Mouse (Mus musculus): ENCODE data around the gene Aox1.
A peak's percentile ranks its signal among the peaks of the same experiment; 100 is the strongest.
"Not testable (repeated sequence)": the region's sequence is repeated elsewhere in the genome, so short reads cannot be mapped to it uniquely, and the experiment has no call there.

The Aox1 gene

DNA sequence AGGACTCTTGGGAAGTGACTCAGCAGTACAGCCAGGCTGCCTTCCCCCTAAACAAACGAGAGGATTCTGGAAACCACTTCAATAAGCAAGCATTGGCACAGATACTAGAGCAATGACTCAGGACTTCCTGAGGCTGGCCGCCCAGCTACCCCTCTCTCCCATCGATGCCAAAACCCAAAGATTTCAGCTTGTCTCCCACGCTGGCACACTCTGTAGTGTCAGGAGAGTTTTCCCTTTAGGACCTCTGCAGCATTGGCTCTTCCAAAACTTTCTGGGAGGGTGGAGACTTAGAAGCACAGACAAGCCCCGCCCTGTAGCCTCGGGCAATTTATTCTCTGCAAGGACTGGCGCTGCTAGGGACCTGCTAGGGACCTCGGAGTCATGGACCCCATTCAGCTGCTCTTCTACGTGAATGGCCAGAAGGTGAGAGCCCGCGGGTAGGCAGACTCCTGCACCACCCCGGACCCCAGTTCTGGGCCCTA lies at the start of gene Aox1:
Gene Aox1, plus strand, starts transcription at position 296 of the 482 bp plus-strand sequence.
- DNase-seq (ENCODE audit: extremely low read depth, low read depth, low spot score), result peak; percentile 81

DNA sequence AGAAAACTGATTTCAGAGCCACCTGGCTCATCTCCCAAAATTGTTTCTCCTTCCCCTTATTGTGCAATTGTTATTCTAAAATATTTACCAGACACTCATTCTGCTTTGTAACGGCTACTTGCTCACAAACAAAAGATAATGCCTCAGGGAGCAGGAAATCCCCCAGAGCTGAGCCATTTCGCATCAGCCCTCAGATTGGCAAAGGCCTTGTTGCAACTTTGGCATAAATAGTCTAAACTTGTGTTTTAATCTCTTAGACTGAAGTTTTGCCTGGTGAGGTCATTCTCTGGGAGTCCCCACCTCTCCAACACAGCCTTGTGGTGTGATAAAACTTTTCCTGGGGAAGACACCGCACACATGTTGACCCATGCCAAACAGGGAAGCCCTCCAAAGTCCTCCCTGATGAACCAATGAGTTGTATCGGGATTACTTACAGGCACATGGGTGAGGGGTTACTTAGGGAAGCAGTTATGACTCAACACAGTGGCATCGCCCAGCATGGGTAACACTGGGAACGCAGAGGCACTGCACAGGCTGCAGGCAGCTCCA lies 40.6 kb upstream of the Aox1 start:
- DNase-seq (ENCODE audit: extremely low read depth, low read depth, low spot score), result no peak

DNA sequence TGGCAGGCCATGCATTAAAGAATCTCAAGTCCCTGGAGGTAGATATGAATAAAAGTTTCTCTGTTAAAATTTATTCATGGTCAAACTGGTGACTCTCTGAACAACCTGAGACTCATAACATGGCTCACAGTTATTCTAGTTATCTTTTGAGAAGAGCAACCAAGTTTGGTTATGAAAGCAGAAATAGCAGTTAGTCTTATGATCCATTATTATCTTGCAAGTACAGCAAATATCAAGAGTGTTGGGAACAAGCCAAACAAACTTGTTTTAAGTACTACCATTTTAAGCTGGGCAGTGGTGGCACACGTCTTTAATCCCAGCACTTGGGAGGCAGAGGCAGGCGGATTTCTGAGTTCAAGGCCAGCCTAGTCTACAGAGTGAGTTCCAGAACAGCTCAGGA lies 38.5 kb upstream of the Aox1 start:
- no peak for DNase-seq (ENCODE audit: extremely low read depth, low read depth, low spot score)

DNA sequence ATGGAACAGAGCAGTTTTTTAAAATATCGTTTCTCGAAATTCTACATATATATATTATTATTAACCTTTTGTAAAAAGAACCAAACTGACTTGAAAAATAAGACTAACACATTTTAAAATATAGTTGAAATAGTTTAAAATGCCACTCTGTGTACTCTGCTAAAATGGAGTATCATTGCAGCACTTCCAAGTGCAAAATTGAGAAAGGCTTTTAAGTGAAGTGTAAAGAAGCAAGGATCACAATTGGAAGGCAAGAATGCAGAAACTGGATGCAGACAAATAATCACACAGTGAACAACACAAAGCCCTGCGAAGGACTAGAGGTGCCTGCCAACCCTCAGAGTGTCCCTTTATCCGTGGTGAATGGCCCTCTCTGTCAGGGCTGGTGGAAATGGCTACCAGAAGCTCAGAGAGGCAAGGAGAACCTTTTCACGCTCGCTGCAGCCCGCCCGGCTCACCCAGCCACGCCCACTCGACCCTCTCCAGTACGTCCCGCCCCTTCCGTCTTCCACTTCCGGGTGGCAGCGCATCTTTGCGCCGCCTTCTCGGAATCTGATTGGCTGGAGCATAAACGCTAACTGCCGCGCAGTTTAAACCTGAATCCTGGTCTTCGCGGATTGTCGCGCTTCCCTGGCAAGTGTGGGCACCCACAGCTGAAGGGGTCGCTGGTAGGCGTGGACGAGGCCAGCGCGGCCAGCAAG lies 34.1 kb upstream of the Aox1 start, which contains the start of gene Sgo2a:
Gene Sgo2a, plus strand, starts transcription at position 540 of the 701 bp plus-strand sequence.
- DNase-seq (ENCODE audit: extremely low read depth, low read depth, low spot score), result peak; percentile 42

DNA sequence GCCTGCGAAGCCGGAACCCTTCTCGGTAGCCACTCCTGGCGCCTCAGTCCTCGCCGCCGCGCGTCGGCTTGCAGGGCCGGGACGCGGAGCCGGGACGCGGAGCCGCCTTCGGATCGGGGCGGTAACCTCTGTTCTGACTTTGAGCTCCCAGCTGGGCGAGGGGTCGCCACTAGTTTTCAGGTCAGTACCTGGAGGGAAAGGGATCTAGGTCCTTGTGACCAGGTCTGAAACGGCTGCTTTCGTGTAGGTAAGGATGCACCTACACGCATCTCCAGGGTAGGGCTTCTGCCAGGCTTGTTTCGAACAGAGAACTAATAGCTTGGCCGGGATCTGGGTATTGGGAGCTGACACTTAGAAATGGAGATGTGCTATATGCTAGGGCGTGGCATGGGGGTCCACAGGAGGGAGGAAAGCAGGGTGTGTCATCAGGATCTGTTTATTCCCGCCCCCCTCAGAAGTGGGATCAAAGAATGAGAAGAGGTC lies 33.6 kb upstream of the Aox1 start:
- no peak for DNase-seq (ENCODE audit: extremely low read depth, low read depth, low spot score)

DNA sequence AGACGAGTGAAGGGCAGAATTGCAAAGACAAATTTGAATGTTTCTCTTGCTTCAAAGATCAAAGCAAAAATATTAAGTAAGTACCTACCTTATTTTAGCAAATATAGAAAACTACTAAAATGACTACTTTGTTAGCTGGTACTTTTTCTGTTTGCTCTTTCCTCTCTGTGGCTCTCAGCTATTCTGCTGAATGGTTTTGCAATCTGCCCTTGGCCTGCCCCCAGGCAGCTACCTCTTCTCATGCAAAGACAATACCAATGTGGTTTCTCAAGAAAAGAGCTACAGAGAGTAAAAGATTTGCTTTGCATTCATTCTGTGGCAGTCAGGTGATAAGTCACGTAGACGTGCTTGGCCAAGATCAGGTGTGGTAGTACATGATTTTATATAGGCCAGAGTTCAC lies 31.6 kb upstream of the Aox1 start:
- no peak for DNase-seq (ENCODE audit: extremely low read depth, low read depth, low spot score)

DNA sequence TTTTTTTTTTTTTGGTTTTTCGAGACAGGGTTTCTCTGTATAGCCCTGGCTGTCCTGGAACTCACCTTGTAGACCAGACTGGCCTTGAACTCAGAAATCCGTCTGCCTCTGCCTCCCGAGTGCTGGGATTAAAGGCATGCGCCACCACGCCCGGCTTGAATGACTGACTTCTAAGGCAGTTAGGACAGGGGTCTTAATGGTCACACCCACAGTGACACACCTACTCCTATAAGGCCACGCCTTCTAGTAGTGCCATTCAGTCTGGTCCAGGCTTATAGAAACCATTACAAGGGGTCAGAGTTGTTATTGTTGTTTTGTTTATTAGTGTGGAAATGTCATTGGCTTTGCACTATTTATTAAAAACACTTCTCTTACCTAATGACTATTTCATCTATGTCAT lies 23.3 kb upstream of the Aox1 start:
- DNase-seq (ENCODE audit: extremely low read depth, low read depth, low spot score), result not testable (repeated sequence)

DNA sequence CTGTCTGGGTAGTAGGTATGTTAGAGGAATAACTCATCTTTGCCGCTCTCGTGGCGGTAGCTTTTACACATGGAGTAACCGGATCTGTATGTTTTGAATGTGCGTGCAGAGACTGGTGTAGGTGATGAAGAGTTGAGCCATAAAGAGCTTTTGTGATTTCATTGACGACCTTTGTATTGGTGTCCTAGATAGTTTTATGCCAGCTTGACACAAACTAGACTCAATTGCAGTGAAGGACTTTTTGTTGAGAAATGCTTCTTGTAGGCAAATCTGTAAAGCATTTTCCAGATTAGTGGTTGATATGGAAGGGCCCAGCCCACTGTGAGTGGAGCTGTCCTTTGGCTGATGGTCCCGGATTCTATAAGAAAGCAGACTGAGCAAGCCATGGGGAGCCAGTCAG lies 10.9 kb upstream of the Aox1 start, which contains the start of gene Kctd18:
Gene Kctd18, minus strand, starts transcription at position 101 of the 400 bp plus-strand sequence.
- DNase-seq (ENCODE audit: extremely low read depth, low read depth, low spot score), result no peak

DNA sequence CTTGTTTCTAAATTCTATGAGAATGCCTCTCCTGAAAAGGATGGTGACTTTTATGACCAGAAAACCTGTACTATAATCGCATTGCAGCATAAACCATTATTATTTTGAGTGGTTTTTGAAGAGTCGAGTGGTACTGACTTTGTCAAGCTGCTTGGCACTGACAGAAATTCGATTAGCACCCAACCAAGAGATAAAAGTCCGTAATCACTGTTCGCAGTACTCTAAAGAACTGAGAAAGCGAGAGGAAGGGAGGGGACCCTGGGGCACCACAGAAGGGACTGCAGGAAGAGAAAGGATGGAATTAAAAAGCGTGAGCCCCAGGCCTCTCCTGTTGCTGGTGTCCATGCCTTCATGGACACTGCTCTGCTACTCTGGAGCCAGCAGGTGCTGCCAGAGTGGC lies 2.0 kb upstream of the Aox1 start:
- DNase-seq (ENCODE audit: extremely low read depth, low read depth, low spot score), result no peak

DNA sequence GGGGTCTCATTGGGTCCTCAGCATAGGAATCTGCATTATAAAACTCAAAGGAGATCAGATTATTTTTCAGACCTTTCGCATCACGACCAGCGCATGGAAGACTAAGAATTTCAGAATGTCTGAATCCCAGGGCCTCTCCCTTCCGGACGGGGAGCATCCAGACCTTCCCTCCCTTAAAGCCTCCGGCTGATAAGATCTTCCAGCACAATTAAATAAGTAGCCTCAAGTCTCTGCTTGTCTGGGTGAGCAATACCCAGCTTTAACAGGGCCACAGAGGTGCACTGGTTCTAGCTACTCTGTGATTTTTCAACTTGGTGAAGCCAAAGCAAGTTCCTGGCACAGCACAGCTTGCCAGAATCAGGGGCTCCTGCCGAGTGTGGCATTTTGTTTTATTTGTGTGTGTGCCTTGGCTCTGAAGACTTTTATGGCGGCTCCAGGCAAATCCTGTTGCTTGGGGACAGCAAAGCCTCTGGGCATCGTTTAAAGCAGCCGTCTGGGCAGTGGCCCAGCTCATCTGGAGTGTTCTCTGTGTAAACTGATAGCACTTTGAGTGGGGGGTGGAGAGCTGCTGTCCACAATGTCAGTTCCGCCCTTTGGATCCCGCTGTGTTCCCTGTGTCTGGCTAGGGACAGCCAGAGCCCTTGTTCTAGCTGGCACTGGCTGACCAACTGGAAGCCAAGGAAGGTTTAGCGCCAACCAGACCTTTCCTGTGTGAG lies 583 bp downstream of the Aox1 start:
- DNase-seq (ENCODE audit: extremely low read depth, low read depth, low spot score), result peak; percentile 70

DNA sequence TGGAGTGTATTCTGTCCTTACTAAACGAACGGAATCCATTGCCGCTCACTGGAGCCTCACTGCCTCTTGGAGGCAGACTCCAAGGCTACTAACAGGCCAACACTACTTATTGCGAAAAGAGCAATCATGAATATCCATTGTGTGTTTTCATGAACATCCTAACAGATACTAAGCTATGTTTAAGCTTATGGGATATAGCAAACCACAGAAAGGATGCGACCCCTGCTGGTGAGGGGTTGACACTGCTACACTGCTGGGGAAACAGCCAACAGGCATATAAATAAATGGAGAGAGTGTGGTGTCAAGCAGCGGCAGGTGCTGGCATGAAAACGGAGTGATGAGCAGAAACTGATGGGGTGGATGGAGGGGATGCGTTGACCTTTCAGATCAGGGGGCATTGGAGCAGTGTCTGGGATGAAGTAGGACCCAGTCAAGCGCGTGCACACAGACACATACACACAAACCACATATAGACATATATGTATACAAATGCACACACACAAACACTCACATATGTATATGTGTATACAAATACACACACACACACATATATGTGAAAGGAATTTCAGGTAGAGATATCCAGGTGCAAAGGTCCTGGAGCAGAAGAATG lies 1.5 kb downstream of the Aox1 start:
- no peak for DNase-seq (ENCODE audit: extremely low read depth, low read depth, low spot score)

DNA sequence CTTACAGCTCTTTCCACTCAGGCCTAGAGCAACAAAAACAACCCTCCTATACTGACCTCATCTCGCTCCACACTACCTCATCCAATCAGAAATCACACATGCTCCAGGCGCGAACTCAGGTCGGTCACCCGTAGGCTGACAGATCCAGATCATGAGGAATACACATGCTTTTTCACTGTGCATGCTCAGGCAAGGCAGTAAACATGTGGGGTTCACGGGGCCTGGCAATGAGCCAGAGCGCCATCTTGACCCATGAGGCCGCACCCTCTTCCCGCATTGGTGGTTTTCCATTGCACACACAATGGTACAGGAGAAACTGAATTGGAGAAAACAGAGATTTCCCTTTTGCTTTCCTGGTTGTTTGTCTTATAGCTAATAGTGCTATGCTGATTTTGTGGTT lies 7.6 kb downstream of the Aox1 start:
- DNase-seq (ENCODE audit: extremely low read depth, low read depth, low spot score), result not testable (repeated sequence)

DNA sequence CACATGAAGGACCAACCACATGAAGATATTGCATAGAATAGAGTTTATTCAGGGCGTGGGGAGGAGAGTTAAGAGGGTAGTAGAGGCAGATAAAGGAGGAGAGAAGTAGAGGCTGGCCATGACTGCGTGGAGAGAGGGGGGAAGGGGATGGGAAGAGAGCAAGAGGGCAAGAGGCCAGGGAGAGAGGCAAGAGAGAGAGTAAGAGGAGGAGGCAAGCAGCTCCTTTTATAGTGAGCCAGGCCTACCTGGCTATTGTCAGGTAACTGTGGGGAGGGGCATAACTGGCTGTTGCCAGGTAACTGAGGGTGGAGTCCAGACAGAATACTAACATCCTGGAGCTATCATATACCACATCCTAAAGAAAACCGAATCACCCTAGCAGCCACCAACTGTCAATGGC lies 15.3 kb downstream of the Aox1 start:
- DNase-seq (ENCODE audit: extremely low read depth, low read depth, low spot score), result no peak

DNA sequence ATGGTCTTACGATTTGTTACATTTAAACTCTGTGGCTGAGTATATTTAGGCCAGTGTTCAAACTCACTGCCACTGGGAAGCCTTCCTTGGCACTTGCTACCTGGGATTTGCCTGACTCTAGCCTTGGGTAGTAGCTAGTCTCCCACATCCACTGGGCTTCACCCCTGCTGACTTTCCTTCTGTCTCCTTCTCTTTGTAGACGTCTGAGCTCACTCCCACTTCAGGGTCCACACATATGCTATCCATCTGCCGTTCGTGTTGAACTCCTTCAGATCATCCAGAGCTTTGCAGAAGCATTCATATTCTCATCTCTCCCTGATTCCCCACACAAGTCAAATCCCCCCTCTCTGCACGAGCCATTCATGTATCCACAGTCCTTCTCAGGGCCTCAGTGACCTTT lies 15.8 kb downstream of the Aox1 start:
- DNase-seq (ENCODE audit: extremely low read depth, low read depth, low spot score), result no peak

DNA sequence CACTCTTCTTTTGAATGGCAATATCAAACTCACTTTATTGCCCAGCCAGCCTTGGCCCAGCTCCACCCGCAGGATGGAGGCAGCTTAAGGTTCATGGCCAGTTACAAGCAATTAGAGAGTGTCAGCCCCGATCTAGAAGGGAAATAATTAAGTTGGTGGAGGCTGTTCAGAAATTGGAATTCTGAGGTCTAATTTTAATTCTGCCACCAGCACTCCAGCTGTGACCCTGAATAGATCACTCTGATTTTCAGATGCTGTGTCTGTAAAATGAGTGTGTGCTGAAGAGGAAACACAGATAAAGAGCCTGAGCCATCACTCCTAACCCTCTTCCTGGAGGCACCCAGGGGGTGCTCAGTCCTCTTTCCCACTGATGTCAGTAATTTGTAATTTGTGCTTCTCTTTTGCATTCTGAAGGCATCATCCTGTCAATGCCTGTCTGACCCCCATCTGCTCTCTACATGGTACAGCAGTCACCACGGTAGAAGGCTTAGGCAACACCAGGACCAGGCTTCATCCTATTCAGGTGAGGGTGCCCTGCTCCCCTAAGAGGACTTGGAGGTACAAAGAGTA lies 17.1 kb downstream of the Aox1 start:
- no peak for DNase-seq (ENCODE audit: extremely low read depth, low read depth, low spot score)

DNA sequence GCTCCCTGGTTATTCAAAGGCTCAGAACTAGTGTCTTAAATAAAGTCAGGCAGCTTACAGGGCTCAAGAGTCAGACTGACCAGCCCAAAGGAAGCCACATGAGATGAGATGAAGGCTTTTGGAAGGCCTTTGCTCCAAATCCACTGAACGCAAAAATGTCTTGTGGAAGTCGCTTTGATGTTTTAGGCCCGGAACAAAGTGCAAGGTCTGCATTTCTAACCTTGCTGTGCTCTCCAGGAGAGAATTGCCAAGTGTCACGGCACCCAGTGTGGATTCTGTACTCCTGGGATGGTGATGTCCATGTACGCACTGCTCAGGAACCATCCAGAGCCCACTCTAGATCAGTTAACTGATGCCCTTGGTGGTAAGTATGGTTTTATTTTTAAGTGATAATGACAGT lies 19.4 kb downstream of the Aox1 start:
- no peak for DNase-seq (ENCODE audit: extremely low read depth, low read depth, low spot score)

DNA sequence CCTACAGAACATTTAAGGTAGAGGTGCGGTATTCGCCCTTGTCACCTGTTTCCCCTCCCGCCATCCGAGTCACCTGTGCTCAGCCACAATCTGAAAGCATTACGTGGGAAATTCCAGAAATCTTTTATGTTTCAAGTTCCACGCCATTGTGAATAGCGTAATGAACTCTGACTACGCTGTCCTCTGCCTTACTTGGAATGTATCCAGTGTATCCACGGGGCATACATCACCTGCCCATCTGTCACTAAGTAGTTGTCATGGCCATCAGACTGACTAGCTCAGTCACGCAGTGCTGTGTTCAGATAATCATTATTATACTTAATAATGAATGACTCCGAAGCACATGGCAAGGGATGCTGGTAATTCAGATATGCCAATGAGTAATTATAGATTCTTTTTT lies 25.9 kb downstream of the Aox1 start:
- DNase-seq (ENCODE audit: extremely low read depth, low read depth, low spot score), result no peak

DNA sequence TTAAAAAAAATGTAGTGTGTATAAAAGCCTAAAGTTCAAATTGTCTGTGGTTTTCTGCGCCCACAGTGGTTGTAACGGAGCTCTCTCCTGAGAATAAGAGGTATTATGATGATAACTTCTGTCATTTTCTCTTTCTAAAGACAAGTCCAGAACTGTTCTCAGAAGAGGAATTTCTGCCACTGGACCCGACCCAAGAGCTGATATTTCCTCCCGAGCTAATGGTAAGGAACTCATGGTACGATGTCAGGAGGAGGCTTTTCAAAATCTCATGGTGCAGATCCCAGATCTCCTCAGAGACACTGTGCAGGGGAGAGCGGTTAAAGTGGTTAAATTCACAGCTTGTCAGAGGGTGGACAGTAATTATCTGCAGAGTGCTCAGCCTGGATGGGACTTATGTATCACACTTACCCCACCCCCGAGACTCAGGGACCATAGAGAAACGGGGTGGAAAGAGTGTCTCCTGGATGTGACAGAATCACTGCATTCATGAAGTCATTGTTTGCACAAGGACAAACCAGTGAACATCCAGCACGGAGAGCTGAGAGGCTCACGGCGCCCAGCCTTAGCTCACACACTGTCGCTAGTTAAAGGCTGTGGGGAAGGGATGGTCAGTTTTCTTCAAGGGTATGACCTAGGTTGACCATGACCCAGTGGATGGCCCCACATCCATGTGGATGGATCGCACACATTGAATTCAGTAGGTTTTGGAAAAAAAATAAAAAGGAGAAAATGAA lies 26.5 kb downstream of the Aox1 start:
- no peak for DNase-seq (ENCODE audit: extremely low read depth, low read depth, low spot score)

DNA sequence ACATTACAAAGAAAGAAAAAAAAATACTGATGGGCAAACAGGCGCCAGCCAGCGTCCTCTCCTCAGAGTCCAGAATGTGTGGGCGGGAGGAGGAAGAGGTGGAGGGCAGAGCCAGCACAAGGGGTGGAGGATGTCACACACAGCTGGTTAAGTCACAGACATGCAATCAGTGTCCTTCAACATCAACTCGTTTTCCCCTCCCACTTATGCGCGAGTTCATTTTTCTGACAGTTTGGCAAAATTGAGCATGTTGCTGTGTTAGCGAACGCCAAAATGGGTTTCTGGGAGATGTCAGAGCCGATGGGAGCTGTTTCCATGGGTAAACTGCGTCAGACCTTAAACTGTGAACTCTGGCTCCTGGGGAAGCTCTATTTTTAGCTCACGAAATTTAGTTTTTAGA lies 27.2 kb downstream of the Aox1 start:
- no peak for DNase-seq (ENCODE audit: extremely low read depth, low read depth, low spot score)

DNA sequence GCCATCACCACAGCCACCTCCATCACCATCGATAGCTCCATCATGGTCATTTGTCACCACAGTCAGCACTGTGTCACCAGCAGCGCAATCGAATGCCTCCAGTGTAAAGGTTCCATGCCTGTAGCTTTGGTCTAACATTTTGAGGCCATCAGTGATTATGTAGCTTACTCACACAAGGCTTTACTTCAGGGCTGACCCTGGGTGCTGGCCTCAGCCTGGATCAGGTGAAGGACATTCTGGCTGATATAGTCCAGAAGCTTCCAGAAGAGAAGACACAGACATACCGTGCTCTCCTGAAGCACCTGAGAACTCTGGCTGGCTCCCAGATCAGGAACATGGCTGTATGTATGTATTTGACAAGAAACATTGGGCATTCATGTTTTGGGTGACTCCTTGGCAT lies 29.1 kb downstream of the Aox1 start:
- no peak for DNase-seq (ENCODE audit: extremely low read depth, low read depth, low spot score)

DNA sequence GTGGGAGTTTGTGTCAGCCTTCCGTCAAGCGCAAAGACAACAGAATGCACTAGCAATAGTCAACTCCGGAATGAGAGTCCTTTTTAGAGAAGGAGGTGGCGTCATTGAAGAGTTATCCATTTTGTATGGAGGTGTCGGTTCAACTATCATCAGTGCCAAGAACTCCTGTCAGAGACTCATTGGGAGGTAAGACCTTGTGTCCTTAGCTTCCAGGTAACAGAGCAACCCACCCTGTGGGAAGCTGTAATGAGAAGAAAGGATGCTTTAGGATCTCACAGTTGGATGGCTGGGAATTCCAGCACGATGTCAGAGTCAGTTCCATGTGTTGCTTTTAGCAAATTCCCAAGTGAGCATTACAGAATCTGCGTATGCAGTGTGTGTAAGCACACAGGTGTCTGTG lies 32.4 kb downstream of the Aox1 start:
- DNase-seq (ENCODE audit: extremely low read depth, low read depth, low spot score), result no peak

Measured in fat pad, adult 2 months (tissue).